Mouse (Mus musculus): ENCODE data around the gene Cgnl1. TPM values are rescaled to one million over a fixed set of nuclear protein-coding genes. Genes with fewer than 3 reads are reported as not detected.

Gene Cgnl1
- total RNA-seq, 2 experiments from 2014 or later = 8.5 to 9.3 TPM

GRCm38 (mm10) chr9:71735886-71736285, 35.5 kb downstream of the Cgnl1 start:
- intact Hi-C loops (cut with DNase I; ENCODE audit: low total_unique reads) = no loop called here
- no peak for DNase-seq

GRCm38 (mm10) chr9:71733559-71733958, 37.8 kb downstream of the Cgnl1 start:
- no peak for DNase-seq
- intact Hi-C loops (cut with DNase I; ENCODE audit: low total_unique reads) = no loop called here

- intact Hi-C loops (cut with DNase I; ENCODE audit: low total_unique reads) = no loop called here
- no peak for DNase-seq
These were observed 42.5 kb downstream of the Cgnl1 start for GRCm38 (mm10) chr9:71728822-71729311.

- intact Hi-C loops (cut with DNase I; ENCODE audit: low total_unique reads) = no loop called here
- no peak for DNase-seq
These were observed 44.2 kb downstream of the Cgnl1 start for GRCm38 (mm10) chr9:71727233-71727632.

GRCm38 (mm10) chr9:71726121-71726520, 45.3 kb downstream of the Cgnl1 start:
- DNase-seq = peak; percentile 25
- intact Hi-C loops (cut with DNase I; ENCODE audit: low total_unique reads) = no loop called here

GRCm38 (mm10) chr9:71722366-71722765, 49.0 kb downstream of the Cgnl1 start:
- no peak for DNase-seq
- intact Hi-C loops (cut with DNase I; ENCODE audit: low total_unique reads) = no loop called here

- no peak for DNase-seq
- intact Hi-C loops (cut with DNase I; ENCODE audit: low total_unique reads) = no loop called here
These were observed 54.4 kb downstream of the Cgnl1 start for GRCm38 (mm10) chr9:71716995-71717394.

- no peak for DNase-seq
- intact Hi-C loops (cut with DNase I; ENCODE audit: low total_unique reads) = no loop called here
These were observed 60.6 kb downstream of the Cgnl1 start for GRCm38 (mm10) chr9:71710776-71711175.

- intact Hi-C loops (cut with DNase I; ENCODE audit: low total_unique reads) = no loop called here
These were observed 62.2 kb downstream of the Cgnl1 start for GRCm38 (mm10) chr9:71709199-71709598.

GRCm38 (mm10) chr9:71707989-71708388, 63.4 kb downstream of the Cgnl1 start:
- intact Hi-C loops (cut with DNase I; ENCODE audit: low total_unique reads) = no loop called here

More at GRCm38 (mm10) chr9:71709199-71709598, 62.2 kb downstream of the Cgnl1 start:
- no peak for DNase-seq

GRCm38 (mm10) chr9:71704332-71705014, 66.9 kb downstream of the Cgnl1 start:
- DNase-seq = no peak
- intact Hi-C loops (cut with DNase I; ENCODE audit: low total_unique reads) = no loop called here

More at GRCm38 (mm10) chr9:71707989-71708388, 63.4 kb downstream of the Cgnl1 start:
- no peak for DNase-seq

GRCm38 (mm10) chr9:71699087-71699486, 72.3 kb downstream of the Cgnl1 start:
- intact Hi-C loops (cut with DNase I; ENCODE audit: low total_unique reads) = no loop called here
- no peak for DNase-seq

- no peak for DNase-seq
- intact Hi-C loops (cut with DNase I; ENCODE audit: low total_unique reads) = no loop called here
These were observed 73.3 kb downstream of the Cgnl1 start for GRCm38 (mm10) chr9:71698116-71698515.

GRCm38 (mm10) chr9:71697189-71697588, 74.2 kb downstream of the Cgnl1 start:
- DNase-seq = no peak
- intact Hi-C loops (cut with DNase I; ENCODE audit: low total_unique reads) = no loop called here

GRCm38 (mm10) chr9:71696762-71697161, 74.6 kb downstream of the Cgnl1 start:
- DNase-seq = peak; percentile 37
- intact Hi-C loops (cut with DNase I; ENCODE audit: low total_unique reads) = no loop called here

- no peak for DNase-seq
- intact Hi-C loops (cut with DNase I; ENCODE audit: low total_unique reads) = no loop called here
These were observed 76.3 kb downstream of the Cgnl1 start for GRCm38 (mm10) chr9:71695133-71695532.

- no peak for DNase-seq
- intact Hi-C loops (cut with DNase I; ENCODE audit: low total_unique reads) = no loop called here
These were observed 77.2 kb downstream of the Cgnl1 start for GRCm38 (mm10) chr9:71694223-71694622.

- DNase-seq = no peak
- intact Hi-C loops (cut with DNase I; ENCODE audit: low total_unique reads) = no loop called here
These were observed 77.6 kb downstream of the Cgnl1 start for GRCm38 (mm10) chr9:71693771-71694170.

- intact Hi-C loops (cut with DNase I; ENCODE audit: low total_unique reads) = no loop called here
- no peak for DNase-seq
These were observed 79.2 kb downstream of the Cgnl1 start for GRCm38 (mm10) chr9:71692165-71692564.

GRCm38 (mm10) chr9:71689369-71690073, 81.9 kb downstream of the Cgnl1 start:
- intact Hi-C loops (cut with DNase I; ENCODE audit: low total_unique reads) = no loop called here
- no peak for DNase-seq

GRCm38 (mm10) chr9:71686463-71686862, 84.9 kb downstream of the Cgnl1 start:
- intact Hi-C loops (cut with DNase I; ENCODE audit: low total_unique reads) = no loop called here

More at GRCm38 (mm10) chr9:71686463-71686862, 84.9 kb downstream of the Cgnl1 start:
- DNase-seq = no peak
